Mouse (Mus musculus): Measurements from ENCODE around the gene Fryl. TPM values are rescaled to one million over a fixed set of nuclear protein-coding genes. Genes with fewer than 3 reads are reported as not detected.

Gene Fryl
- polyA plus RNA-seq, 1 experiment: 15.3 TPM

- no peaks in the 10 kb centered on the region for H3K36me3 ChIP-seq (ENCODE audit: control insufficient read depth, insufficient read depth)
- H3ac ChIP-seq (ENCODE audit: control insufficient read depth, insufficient read length): no peak overlapping the region
- H3K4me3 ChIP-seq: no peak overlapping the region
- peaks cover 8% of the 10 kb centered on the region for H3K79me2 ChIP-seq (ENCODE audit: control insufficient read depth, insufficient read depth)
- no peak overlapping the region for H3K4me2 ChIP-seq (ENCODE audit: low read depth)
- H3K27me3 ChIP-seq (ENCODE audit: control insufficient read depth, insufficient read depth, insufficient read length): no peaks in the 10 kb centered on the region
- no peak for TF ChIP-seq MAX (IDR thresholded peaks at IDR 0.05; ENCODE audit: low read depth)
- TF ChIP-seq MYOD1 (IDR thresholded peaks at IDR 0.05; ENCODE audit: control insufficient read depth in 1 of 3, insufficient read length in 2 of 3, low read depth in 2 of 3): no peak
- TF ChIP-seq TCF12 (IDR thresholded peaks at IDR 0.05; ENCODE audit: insufficient read depth, poor library complexity, severe bottlenecking): no peak
- no peak for TF ChIP-seq USF1 (IDR thresholded peaks at IDR 0.05; ENCODE audit: low read depth)
- no peak for TF ChIP-seq POLR2A (IDR thresholded peaks at IDR 0.05; ENCODE audit: insufficient read length, low read depth)
- no peak for TF ChIP-seq CEBPB (IDR thresholded peaks at IDR 0.05; ENCODE audit: insufficient read depth, poor library complexity, severe bottlenecking)
- TF ChIP-seq TCF3 (IDR thresholded peaks at IDR 0.05; ENCODE audit: insufficient read length, low read depth): no peak
- no peak for TF ChIP-seq MYOG (IDR thresholded peaks at IDR 0.05; ENCODE audit: control insufficient read depth in 1 of 3, insufficient read depth in 1 of 3, insufficient read length in 2 of 3, low read depth in 2 of 3)
- TF ChIP-seq E2F4 (IDR thresholded peaks at IDR 0.05; ENCODE audit: insufficient read depth): no peak
- TF ChIP-seq REST (IDR thresholded peaks at IDR 0.05; ENCODE audit: insufficient read depth, insufficient read length): no peak
- TF ChIP-seq SRF (IDR thresholded peaks at IDR 0.05; ENCODE audit: control insufficient read depth, insufficient read length, low read depth): no peak
- no peak for TF ChIP-seq POLR2AphosphoS2 (IDR thresholded peaks at IDR 0.05; ENCODE audit: insufficient read length, low read depth)
These were observed 56.8 kb downstream of the Fryl start for GRCm38 (mm10) chr5:73199586-73199985.

- peaks cover 8% of the 10 kb centered on the region for H3K79me2 ChIP-seq (ENCODE audit: control insufficient read depth, insufficient read depth)
- no peak overlapping the region for H3K4me2 ChIP-seq (ENCODE audit: low read depth)
- no peaks in the 10 kb centered on the region for H3K36me3 ChIP-seq (ENCODE audit: control insufficient read depth, insufficient read depth)
- no peaks in the 10 kb centered on the region for H3K27me3 ChIP-seq (ENCODE audit: control insufficient read depth, insufficient read depth, insufficient read length)
- TF ChIP-seq USF1 (IDR thresholded peaks at IDR 0.05; ENCODE audit: low read depth) (no peak), MAX (IDR thresholded peaks at IDR 0.05; ENCODE audit: low read depth) (no peak), TCF12 (IDR thresholded peaks at IDR 0.05; ENCODE audit: insufficient read depth, poor library complexity, severe bottlenecking) (no peak), MYOG (IDR thresholded peaks at IDR 0.05; ENCODE audit: control insufficient read depth in 1 of 3, insufficient read depth in 1 of 3, insufficient read length in 2 of 3, low read depth in 2 of 3) (no peak), REST (IDR thresholded peaks at IDR 0.05; ENCODE audit: insufficient read depth, insufficient read length) (no peak), CEBPB (IDR thresholded peaks at IDR 0.05; ENCODE audit: insufficient read depth, poor library complexity, severe bottlenecking) (no peak), MYOD1 (IDR thresholded peaks at IDR 0.05; ENCODE audit: control insufficient read depth in 1 of 3, insufficient read length in 2 of 3, low read depth in 2 of 3) (no peak), POLR2A (IDR thresholded peaks at IDR 0.05; ENCODE audit: insufficient read length, low read depth) (no peak), E2F4 (IDR thresholded peaks at IDR 0.05; ENCODE audit: insufficient read depth) (no peak), POLR2AphosphoS2 (IDR thresholded peaks at IDR 0.05; ENCODE audit: insufficient read length, low read depth) (no peak), SRF (IDR thresholded peaks at IDR 0.05; ENCODE audit: control insufficient read depth, insufficient read length, low read depth) (no peak), TCF3 (IDR thresholded peaks at IDR 0.05; ENCODE audit: insufficient read length, low read depth) (no peak)
- no peak overlapping the region for H3ac ChIP-seq (ENCODE audit: control insufficient read depth, insufficient read length)
- no peak overlapping the region for H3K4me3 ChIP-seq
These were observed 57.7 kb downstream of the Fryl start for GRCm38 (mm10) chr5:73198690-73199089.

- H3K79me2 ChIP-seq (ENCODE audit: control insufficient read depth, insufficient read depth): peaks cover 8% of the 10 kb centered on the region
- TF ChIP-seq USF1 (IDR thresholded peaks at IDR 0.05; ENCODE audit: low read depth) (no peak), TCF12 (IDR thresholded peaks at IDR 0.05; ENCODE audit: insufficient read depth, poor library complexity, severe bottlenecking) (no peak), TCF3 (IDR thresholded peaks at IDR 0.05; ENCODE audit: insufficient read length, low read depth) (no peak), POLR2A (IDR thresholded peaks at IDR 0.05; ENCODE audit: insufficient read length, low read depth) (no peak), REST (IDR thresholded peaks at IDR 0.05; ENCODE audit: insufficient read depth, insufficient read length) (no peak), SRF (IDR thresholded peaks at IDR 0.05; ENCODE audit: control insufficient read depth, insufficient read length, low read depth) (no peak), E2F4 (IDR thresholded peaks at IDR 0.05; ENCODE audit: insufficient read depth) (no peak), CEBPB (IDR thresholded peaks at IDR 0.05; ENCODE audit: insufficient read depth, poor library complexity, severe bottlenecking) (no peak), MAX (IDR thresholded peaks at IDR 0.05; ENCODE audit: low read depth) (no peak), POLR2AphosphoS2 (IDR thresholded peaks at IDR 0.05; ENCODE audit: insufficient read length, low read depth) (no peak), MYOD1 (IDR thresholded peaks at IDR 0.05; ENCODE audit: control insufficient read depth in 1 of 3, insufficient read length in 2 of 3, low read depth in 2 of 3) (no peak), MYOG (IDR thresholded peaks at IDR 0.05; ENCODE audit: control insufficient read depth in 1 of 3, insufficient read depth in 1 of 3, insufficient read length in 2 of 3, low read depth in 2 of 3) (no peak)
- no peaks in the 10 kb centered on the region for H3K36me3 ChIP-seq (ENCODE audit: control insufficient read depth, insufficient read depth)
- H3K4me3 ChIP-seq: no peak overlapping the region
- no peak overlapping the region for H3K4me2 ChIP-seq (ENCODE audit: low read depth)
- H3K27me3 ChIP-seq (ENCODE audit: control insufficient read depth, insufficient read depth, insufficient read length): no peaks in the 10 kb centered on the region
- H3ac ChIP-seq (ENCODE audit: control insufficient read depth, insufficient read length): no peak overlapping the region
These were observed 58.6 kb downstream of the Fryl start for GRCm38 (mm10) chr5:73197796-73198195.

- Histone ChIP-seq H3K27me3 (ENCODE audit: control insufficient read depth, insufficient read depth, insufficient read length) (no peaks in the 10 kb centered on the region), H3K4me2 (ENCODE audit: low read depth) (no peak overlapping the region), H3K36me3 (ENCODE audit: control insufficient read depth, insufficient read depth) (no peaks in the 10 kb centered on the region), H3ac (ENCODE audit: control insufficient read depth, insufficient read length) (no peak overlapping the region), H3K4me3 (no peak overlapping the region), H3K79me2 (ENCODE audit: control insufficient read depth, insufficient read depth) (peaks cover 1% of the 10 kb centered on the region)
- TF ChIP-seq REST (IDR thresholded peaks at IDR 0.05; ENCODE audit: insufficient read depth, insufficient read length) (no peak), MYOD1 (IDR thresholded peaks at IDR 0.05; ENCODE audit: control insufficient read depth in 1 of 3, insufficient read length in 2 of 3, low read depth in 2 of 3) (no peak), MYOG (IDR thresholded peaks at IDR 0.05; ENCODE audit: control insufficient read depth in 1 of 3, insufficient read depth in 1 of 3, insufficient read length in 2 of 3, low read depth in 2 of 3) (no peak), POLR2AphosphoS2 (IDR thresholded peaks at IDR 0.05; ENCODE audit: insufficient read length, low read depth) (no peak), E2F4 (IDR thresholded peaks at IDR 0.05; ENCODE audit: insufficient read depth) (no peak), POLR2A (IDR thresholded peaks at IDR 0.05; ENCODE audit: insufficient read length, low read depth) (no peak), TCF3 (IDR thresholded peaks at IDR 0.05; ENCODE audit: insufficient read length, low read depth) (no peak), CEBPB (IDR thresholded peaks at IDR 0.05; ENCODE audit: insufficient read depth, poor library complexity, severe bottlenecking) (no peak), SRF (IDR thresholded peaks at IDR 0.05; ENCODE audit: control insufficient read depth, insufficient read length, low read depth) (no peak), USF1 (IDR thresholded peaks at IDR 0.05; ENCODE audit: low read depth) (no peak)
These were observed 61.7 kb downstream of the Fryl start for GRCm38 (mm10) chr5:73194740-73195139.

All from myocyte (in vitro differentiated cells).